Mouse (Mus musculus): ENCODE data around the gene Stk16.

The Stk16 gene

GRCm38 (mm10) chr1:75243411-75243810, 32.8 kb downstream of the Stk16 start:
- DNase-seq: no peak

GRCm38 (mm10) chr1:75244175-75244826, 33.7 kb downstream of the Stk16 start:
- no peak for DNase-seq

- DNase-seq: no peak
Measured at GRCm38 (mm10) chr1:75244836-75245235, 34.2 kb downstream of the Stk16 start.

- no peak for DNase-seq
Measured at GRCm38 (mm10) chr1:75247071-75247930, 36.7 kb downstream of the Stk16 start.

GRCm38 (mm10) chr1:75248041-75248772, 37.6 kb downstream of the Stk16 start:
- DNase-seq: no peak

- no peak for DNase-seq
Measured at GRCm38 (mm10) chr1:75250498-75250897, 39.9 kb downstream of the Stk16 start.

- peak; percentile 87 for DNase-seq
Measured at GRCm38 (mm10) chr1:75251112-75251970, 40.7 kb downstream of the Stk16 start.

- DNase-seq: no peak
Measured at GRCm38 (mm10) chr1:75252308-75252707, 41.7 kb downstream of the Stk16 start.

GRCm38 (mm10) chr1:75253029-75253428, 42.4 kb downstream of the Stk16 start:
- no peak for DNase-seq

- peak; percentile 90 for DNase-seq
Measured at GRCm38 (mm10) chr1:75253849-75254624, 43.4 kb downstream of the Stk16 start.

GRCm38 (mm10) chr1:75254625-75255013, 44.0 kb downstream of the Stk16 start:
- no peak for DNase-seq

GRCm38 (mm10) chr1:75255516-75256046, 44.9 kb downstream of the Stk16 start:
- DNase-seq: no peak

GRCm38 (mm10) chr1:75261278-75261677, 50.6 kb downstream of the Stk16 start:
- no peak for DNase-seq

- peak; percentile 51 for DNase-seq
Measured at GRCm38 (mm10) chr1:75262969-75263951, 52.6 kb downstream of the Stk16 start.

- DNase-seq: peak; percentile 78
Measured at GRCm38 (mm10) chr1:75264091-75264880, 53.6 kb downstream of the Stk16 start, which contains the start of gene Ptprn. Gene Ptprn, minus strand, starts transcription at chr1:75264502.

Data from cerebellum, adult 8-10 months (tissue).